Mouse (Mus musculus): ENCODE data around the gene Chsy1. TPM values are rescaled to one million over a fixed set of nuclear protein-coding genes. Genes with fewer than 3 reads are reported as not detected.

The Chsy1 gene
- polyA plus RNA-seq, 1 experiment: 10.8 TPM

GRCm38 (mm10) chr7:66147816-66148215 is 38.5 kb downstream of the Chsy1 start:
- H3K4me3 ChIP-seq (ENCODE audit: insufficient read depth, low read length): no peak overlapping the region
- H3K4me1 ChIP-seq (ENCODE audit: control insufficient read depth, insufficient read depth, low read length): peaks cover 10% of the 10 kb centered on the region
- no peak overlapping the region for H3K27ac ChIP-seq (ENCODE audit: insufficient read depth, low read depth, low read length)
- TF ChIP-seq POLR2A (IDR thresholded peaks at IDR 0.05; ENCODE audit: borderline replicate concordance, low read depth, low read length) (no peak), CTCF (IDR thresholded peaks at IDR 0.05; ENCODE audit: low read depth, low read length) (no peak)

GRCm38 (mm10) chr7:66149506-66149905 is 40.2 kb downstream of the Chsy1 start:
- Histone ChIP-seq H3K4me1 (ENCODE audit: control insufficient read depth, insufficient read depth, low read length) (peaks cover 17% of the 10 kb centered on the region), H3K27ac (ENCODE audit: insufficient read depth, low read depth, low read length) (no peak overlapping the region)
- no peak for TF ChIP-seq CTCF (IDR thresholded peaks at IDR 0.05; ENCODE audit: low read depth, low read length)
- TF ChIP-seq POLR2A (IDR thresholded peaks at IDR 0.05; ENCODE audit: borderline replicate concordance, low read depth, low read length): no peak

DNA sequence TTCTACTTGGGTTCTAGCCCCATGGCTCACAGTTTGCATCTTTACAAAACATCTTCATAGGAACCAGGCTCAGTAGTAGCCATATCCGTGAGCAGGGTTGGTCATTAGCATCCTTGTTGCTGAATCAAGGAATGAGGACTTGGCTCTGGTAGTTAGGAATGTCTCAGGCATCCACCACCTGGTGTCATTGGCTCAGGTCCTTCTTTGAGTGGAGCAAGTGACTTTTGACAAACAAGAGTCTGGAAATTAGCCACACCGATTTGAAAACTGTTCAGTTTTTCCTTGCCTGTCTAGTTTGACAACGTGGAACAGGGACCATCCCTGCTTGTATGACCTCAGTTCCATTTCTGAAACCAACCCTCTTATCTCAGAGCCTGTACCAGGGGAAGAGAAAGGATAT is 41.1 kb downstream of the Chsy1 start:
- no peak overlapping the region for H3K4me3 ChIP-seq (ENCODE audit: insufficient read depth, low read length)
- H3K27ac ChIP-seq (ENCODE audit: insufficient read depth, low read depth, low read length): no peak overlapping the region
- H3K4me1 ChIP-seq (ENCODE audit: control insufficient read depth, insufficient read depth, low read length): peaks cover 20% of the 10 kb centered on the region
- TF ChIP-seq POLR2A (IDR thresholded peaks at IDR 0.05; ENCODE audit: borderline replicate concordance, low read depth, low read length) (no peak), CTCF (IDR thresholded peaks at IDR 0.05; ENCODE audit: low read depth, low read length) (no peak)

More at GRCm38 (mm10) chr7:66149506-66149905, 40.2 kb downstream of the Chsy1 start:
- no peak overlapping the region for H3K4me3 ChIP-seq (ENCODE audit: insufficient read depth, low read length)

DNA sequence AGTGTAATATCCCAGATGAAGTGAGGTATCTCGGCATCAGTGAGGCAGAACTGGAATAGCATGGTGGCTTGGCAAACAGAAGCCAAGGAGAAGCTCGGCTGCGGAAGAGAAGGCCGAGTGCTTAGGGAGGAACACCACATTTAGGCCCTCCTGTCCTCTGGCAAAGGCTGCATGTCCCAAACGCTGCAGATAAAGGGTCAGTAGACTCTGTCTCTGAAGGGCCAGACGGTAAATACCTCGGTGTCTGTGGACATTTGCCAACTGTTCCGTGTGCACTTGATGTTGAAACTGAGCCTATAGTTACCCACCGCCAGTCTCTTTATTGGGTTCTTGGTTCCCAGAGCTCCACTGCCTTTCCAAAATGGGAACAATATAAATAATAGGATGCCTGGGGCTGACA is 48.1 kb downstream of the Chsy1 start:
- TF ChIP-seq CTCF (IDR thresholded peaks at IDR 0.05; ENCODE audit: low read depth, low read length) (no peak), POLR2A (IDR thresholded peaks at IDR 0.05; ENCODE audit: borderline replicate concordance, low read depth, low read length) (no peak)
- Histone ChIP-seq H3K4me3 (ENCODE audit: insufficient read depth, low read length) (no peak overlapping the region), H3K4me1 (ENCODE audit: control insufficient read depth, insufficient read depth, low read length) (peaks cover 18% of the 10 kb centered on the region), H3K27ac (ENCODE audit: insufficient read depth, low read depth, low read length) (no peak overlapping the region)

DNA sequence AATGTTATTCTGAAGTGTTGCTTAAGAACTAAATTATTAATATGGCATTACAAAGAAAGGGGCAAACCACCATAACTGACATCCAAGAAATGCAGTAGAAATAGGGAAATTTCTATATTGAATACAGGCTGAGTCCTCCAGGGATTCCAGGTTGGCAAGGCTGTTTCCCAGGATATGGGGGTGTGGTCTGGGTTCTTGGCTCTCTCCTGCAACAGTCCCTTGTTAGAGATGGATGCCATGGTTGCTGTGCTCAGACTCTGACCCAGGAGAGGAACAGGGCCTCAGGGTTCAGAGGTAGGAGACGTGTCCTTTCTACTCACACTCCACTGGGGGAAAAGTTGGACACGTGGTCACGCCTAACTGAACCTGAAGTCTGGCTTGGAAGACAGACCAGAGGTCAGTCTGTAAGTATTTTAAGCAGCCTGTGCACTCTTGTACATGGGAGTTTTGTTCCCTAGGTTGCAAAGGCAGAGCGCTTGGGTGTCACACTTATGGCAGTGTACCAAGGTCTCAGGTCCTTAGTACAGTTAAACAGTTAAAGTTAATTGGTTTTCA is 48.6 kb downstream of the Chsy1 start:
- Histone ChIP-seq H3K4me3 (ENCODE audit: insufficient read depth, low read length) (no peak overlapping the region), H3K27ac (ENCODE audit: insufficient read depth, low read depth, low read length) (no peak overlapping the region), H3K4me1 (ENCODE audit: control insufficient read depth, insufficient read depth, low read length) (peaks cover 18% of the 10 kb centered on the region)
- TF ChIP-seq CTCF (IDR thresholded peaks at IDR 0.05; ENCODE audit: low read depth, low read length): no peak

DNA sequence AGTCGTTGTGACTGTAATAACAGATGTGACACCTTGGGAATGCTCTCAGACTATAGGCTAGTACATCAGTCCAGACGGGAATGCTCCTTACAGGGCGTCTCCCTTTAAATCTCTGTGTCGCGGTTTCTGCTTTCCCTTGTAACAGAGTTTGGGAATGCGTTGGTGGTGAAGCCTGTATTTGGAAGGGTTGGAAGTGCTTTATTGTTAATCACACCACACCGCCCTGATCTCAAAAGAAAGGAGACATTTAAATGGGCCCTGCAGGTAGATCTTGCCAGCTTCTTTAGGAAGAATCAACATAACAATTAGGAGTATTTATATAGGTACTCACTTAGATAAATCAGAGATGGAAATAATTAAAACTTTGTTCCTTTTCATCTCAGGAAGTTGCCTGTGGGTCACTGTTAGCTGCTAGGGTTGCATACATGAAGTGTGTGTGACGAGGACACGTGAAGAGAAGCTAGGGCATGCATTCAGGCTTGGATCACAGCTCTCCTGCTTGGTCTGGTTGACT is 49.4 kb downstream of the Chsy1 start:
- H3K4me1 ChIP-seq (ENCODE audit: control insufficient read depth, insufficient read depth, low read length): peaks cover 16% of the 10 kb centered on the region
- no peak overlapping the region for H3K27ac ChIP-seq (ENCODE audit: insufficient read depth, low read depth, low read length)
- TF ChIP-seq POLR2A (IDR thresholded peaks at IDR 0.05; ENCODE audit: borderline replicate concordance, low read depth, low read length) (no peak), CTCF (IDR thresholded peaks at IDR 0.05; ENCODE audit: low read depth, low read length) (no peak)
- no peak overlapping the region for H3K4me3 ChIP-seq (ENCODE audit: insufficient read depth, low read length)

DNA sequence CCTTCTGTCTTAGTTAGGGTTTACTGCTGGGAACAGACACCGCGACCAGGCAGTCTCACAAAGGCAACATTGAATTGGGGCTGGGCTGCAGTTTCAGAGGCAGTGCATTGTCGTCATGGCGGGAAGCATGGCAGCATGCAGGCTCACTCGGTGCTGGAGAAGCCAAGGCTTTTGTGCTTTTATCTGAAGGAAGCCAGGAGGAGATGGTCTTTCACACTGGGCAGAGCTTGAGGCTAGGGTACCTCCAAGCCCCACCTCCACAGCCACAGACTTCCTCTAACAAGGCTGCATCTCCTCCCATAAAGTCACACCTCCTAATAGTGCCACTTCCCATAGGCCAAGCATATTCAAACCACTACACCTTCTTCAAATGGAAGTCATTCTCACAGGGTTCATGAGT is 50.6 kb downstream of the Chsy1 start:
- no peak overlapping the region for H3K4me3 ChIP-seq (ENCODE audit: insufficient read depth, low read length)

GRCm38 (mm10) chr7:66161836-66162235 is 52.5 kb downstream of the Chsy1 start:
- H3K27ac ChIP-seq (ENCODE audit: insufficient read depth, low read depth, low read length): no peak overlapping the region
- no peak overlapping the region for H3K4me3 ChIP-seq (ENCODE audit: insufficient read depth, low read length)
- H3K4me1 ChIP-seq (ENCODE audit: control insufficient read depth, insufficient read depth, low read length): peaks cover 3% of the 10 kb centered on the region; the same call in 1 of the 2 replicates
- TF ChIP-seq POLR2A (IDR thresholded peaks at IDR 0.05; ENCODE audit: borderline replicate concordance, low read depth, low read length) (no peak), CTCF (IDR thresholded peaks at IDR 0.05; ENCODE audit: low read depth, low read length) (no peak)

More for the DNA sequence above, 50.6 kb downstream of the Chsy1 start:
- H3K27ac ChIP-seq (ENCODE audit: insufficient read depth, low read depth, low read length): no peak overlapping the region
- peaks cover 9% of the 10 kb centered on the region for H3K4me1 ChIP-seq (ENCODE audit: control insufficient read depth, insufficient read depth, low read length)
- TF ChIP-seq POLR2A (IDR thresholded peaks at IDR 0.05; ENCODE audit: borderline replicate concordance, low read depth, low read length) (no peak), CTCF (IDR thresholded peaks at IDR 0.05; ENCODE audit: low read depth, low read length) (no peak)

GRCm38 (mm10) chr7:66162489-66162888 is 53.2 kb downstream of the Chsy1 start:
- Histone ChIP-seq H3K4me3 (ENCODE audit: insufficient read depth, low read length) (no peak overlapping the region), H3K4me1 (ENCODE audit: control insufficient read depth, insufficient read depth, low read length) (peaks cover 3% of the 10 kb centered on the region; the same call in 1 of the 2 replicates), H3K27ac (ENCODE audit: insufficient read depth, low read depth, low read length) (no peak overlapping the region)
- TF ChIP-seq POLR2A (IDR thresholded peaks at IDR 0.05; ENCODE audit: borderline replicate concordance, low read depth, low read length) (no peak), CTCF (IDR thresholded peaks at IDR 0.05; ENCODE audit: low read depth, low read length) (no peak)

DNA sequence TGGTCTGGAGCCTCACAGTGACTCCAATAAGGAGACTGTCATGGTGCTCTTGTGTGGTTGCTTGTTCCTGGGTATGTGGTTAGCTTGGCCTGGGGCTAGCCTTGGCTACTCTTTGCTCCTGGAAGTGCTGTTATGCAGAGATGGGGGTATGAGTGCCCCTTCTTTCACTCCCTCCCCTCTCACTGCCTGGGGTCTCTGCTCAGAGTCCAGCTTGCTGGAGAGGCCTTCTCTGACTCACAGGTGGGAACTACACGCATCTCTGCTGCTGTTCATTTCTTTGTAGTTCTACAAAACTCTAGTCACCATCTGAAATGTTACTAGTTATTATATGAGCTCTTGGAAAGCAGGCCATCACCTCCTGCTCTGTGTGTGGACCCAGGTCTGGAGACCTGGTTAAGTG is 53.7 kb downstream of the Chsy1 start:
- TF ChIP-seq POLR2A (IDR thresholded peaks at IDR 0.05; ENCODE audit: borderline replicate concordance, low read depth, low read length): no peak
- Histone ChIP-seq H3K4me3 (ENCODE audit: insufficient read depth, low read length) (no peak overlapping the region), H3K4me1 (ENCODE audit: control insufficient read depth, insufficient read depth, low read length) (peaks cover 3% of the 10 kb centered on the region; the same call in 1 of the 2 replicates), H3K27ac (ENCODE audit: insufficient read depth, low read depth, low read length) (no peak overlapping the region)

Data from bone marrow macrophage, adult 2 months (primary cell).